Mouse (Mus musculus): ENCODE measurements around the gene Cdc14a.

Cdc14a gene

GRCm38 (mm10) chr3:116414451-116414860 is 9.4 kb downstream of the Cdc14a start:
- in situ Hi-C loops (cut with MboI), result no loop called here

- in situ Hi-C loops (cut with MboI), result no loop called here
Measured at GRCm38 (mm10) chr3:116412954-116413724, 10.7 kb downstream of the Cdc14a start.

GRCm38 (mm10) chr3:116410051-116410450 is 13.8 kb downstream of the Cdc14a start:
- in situ Hi-C loops (cut with MboI), result no loop called here

GRCm38 (mm10) chr3:116409486-116409885 is 14.3 kb downstream of the Cdc14a start:
- in situ Hi-C loops (cut with MboI), result no loop called here

GRCm38 (mm10) chr3:116408856-116409255 is 15.0 kb downstream of the Cdc14a start:
- in situ Hi-C loops (cut with MboI), result no loop called here

GRCm38 (mm10) chr3:116405516-116405915 is 18.3 kb downstream of the Cdc14a start:
- in situ Hi-C loops (cut with MboI), result no loop called here

GRCm38 (mm10) chr3:116401436-116401835 is 22.4 kb downstream of the Cdc14a start:
- in situ Hi-C loops (cut with MboI), result no loop called here

- in situ Hi-C loops (cut with MboI), result no loop called here
Measured at GRCm38 (mm10) chr3:116399349-116400090, 24.3 kb downstream of the Cdc14a start.

- in situ Hi-C loops (cut with MboI), result no loop called here
Measured at GRCm38 (mm10) chr3:116398543-116398942, 25.3 kb downstream of the Cdc14a start.

GRCm38 (mm10) chr3:116397976-116398375 is 25.9 kb downstream of the Cdc14a start:
- in situ Hi-C loops (cut with MboI), result no loop called here

- in situ Hi-C loops (cut with MboI), result no loop called here
Measured at GRCm38 (mm10) chr3:116397341-116397740, 26.5 kb downstream of the Cdc14a start.

- in situ Hi-C loops (cut with MboI), result no loop called here
Measured at GRCm38 (mm10) chr3:116396571-116396970, 27.3 kb downstream of the Cdc14a start.

GRCm38 (mm10) chr3:116394885-116395390 is 28.9 kb downstream of the Cdc14a start:
- in situ Hi-C loops (cut with MboI), result no loop called here

GRCm38 (mm10) chr3:116391399-116391798 is 32.4 kb downstream of the Cdc14a start:
- in situ Hi-C loops (cut with MboI), result no loop called here

GRCm38 (mm10) chr3:116389500-116390470 is 34.0 kb downstream of the Cdc14a start:
- in situ Hi-C loops (cut with MboI), result no loop called here

GRCm38 (mm10) chr3:116388808-116389207 is 35.0 kb downstream of the Cdc14a start:
- in situ Hi-C loops (cut with MboI), result no loop called here

- in situ Hi-C loops (cut with MboI), result no loop called here
Measured at GRCm38 (mm10) chr3:116386886-116387285, 36.9 kb downstream of the Cdc14a start.

- in situ Hi-C loops (cut with MboI), result no loop called here
Measured at GRCm38 (mm10) chr3:116386342-116386741, 37.5 kb downstream of the Cdc14a start.

- in situ Hi-C loops (cut with MboI), result no loop called here
Measured at GRCm38 (mm10) chr3:116384319-116384718, 39.5 kb downstream of the Cdc14a start.

- in situ Hi-C loops (cut with MboI), result no loop called here
Measured at GRCm38 (mm10) chr3:116380319-116380718, 43.5 kb downstream of the Cdc14a start.

GRCm38 (mm10) chr3:116375442-116375841 is 48.4 kb downstream of the Cdc14a start:
- in situ Hi-C loops (cut with MboI), result no loop called here

- in situ Hi-C loops (cut with MboI), result no loop called here
Measured at GRCm38 (mm10) chr3:116374486-116374885, 49.3 kb downstream of the Cdc14a start.

Data from mature B cell (primary cell).